Mouse (Mus musculus) hindbrain, embryonic 13.5 days (tissue): Measurements from ENCODE around the gene Rab3gap1. TPM values are rescaled to one million over a fixed set of nuclear protein-coding genes. Genes with fewer than 3 reads are reported as not detected.

Experiments
- ATAC-seq: fragments of 200-750 bp; cut with Nextera tagmentation; 2 replicates; pipeline ENCODE4 v1.8.0; 2017; ENCODE audit warnings: moderate TSS enrichment; ENCODE audit not compliant: low FRiP score
- H3K27ac ChIP-seq: fragments of 300-500 bp; sonication (generic); 2 replicates; pipeline ENCODE4 v1.5.1; 2015; ENCODE audit warnings: inconsistent platforms, mild to moderate bottlenecking, moderate library complexity
- H3K27me3 ChIP-seq: fragments of 300-500 bp; sonication (generic); 2 replicates; pipeline ENCODE4 v1.6.1; 2015; ENCODE audit warnings: mild to moderate bottlenecking, inconsistent platforms
- H3K36me3 ChIP-seq: fragments of 300-500 bp; sonication (generic); 2 replicates; pipeline ENCODE4 v1.6.1; 2015; ENCODE audit warnings: mild to moderate bottlenecking, inconsistent platforms
- H3K4me1 ChIP-seq: fragments of 300-500 bp; sonication (generic); replicated peaks from 2 replicates; pipeline ENCODE4 v1.6.1; 2015; ENCODE audit warnings: inconsistent platforms
- H3K4me2 ChIP-seq: fragments of 300-500 bp; sonication (generic); 2 replicates; pipeline ENCODE4 v1.6.1; 2015; ENCODE audit warnings: inconsistent platforms, mild to moderate bottlenecking, moderate library complexity
- H3K4me3 ChIP-seq: fragments of 300-500 bp; sonication (generic); 2 replicates; pipeline ENCODE4 v1.5.1; 2015; ENCODE audit warnings: mild to moderate bottlenecking, inconsistent platforms
- H3K9ac ChIP-seq: fragments of 300-500 bp; sonication (generic); 2 replicates; pipeline ENCODE4 v1.6.1; 2015; ENCODE audit warnings: mild to moderate bottlenecking, inconsistent platforms
- H3K9me3 ChIP-seq: fragments of 300-500 bp; sonication (generic); 2 replicates; pipeline ENCODE4 v1.6.1; 2016; ENCODE audit warnings: inconsistent platforms
- WGBS: fragments of 180-500 bp; shearing (Covaris S2); methylation state at CpG from one replicate; pipeline ENCODE4 v1.1.7; 2015; 5-methylcytosine and 5-hydroxymethylcytosine counted together
- polyA plus RNA-seq: library from polyadenylated mRNA; unstranded; fragments of >200 nt; fragmentation: Nextera tagmentation; extraction: Ambion mirVana; gene quantifications from 2 replicates; pipeline ENCODE4 v1.2.1, GENCODE M21; 2015

The Rab3gap1 gene
- 20.7 and 21.2 TPM in 2 replicates for polyA plus RNA-seq

DNA sequence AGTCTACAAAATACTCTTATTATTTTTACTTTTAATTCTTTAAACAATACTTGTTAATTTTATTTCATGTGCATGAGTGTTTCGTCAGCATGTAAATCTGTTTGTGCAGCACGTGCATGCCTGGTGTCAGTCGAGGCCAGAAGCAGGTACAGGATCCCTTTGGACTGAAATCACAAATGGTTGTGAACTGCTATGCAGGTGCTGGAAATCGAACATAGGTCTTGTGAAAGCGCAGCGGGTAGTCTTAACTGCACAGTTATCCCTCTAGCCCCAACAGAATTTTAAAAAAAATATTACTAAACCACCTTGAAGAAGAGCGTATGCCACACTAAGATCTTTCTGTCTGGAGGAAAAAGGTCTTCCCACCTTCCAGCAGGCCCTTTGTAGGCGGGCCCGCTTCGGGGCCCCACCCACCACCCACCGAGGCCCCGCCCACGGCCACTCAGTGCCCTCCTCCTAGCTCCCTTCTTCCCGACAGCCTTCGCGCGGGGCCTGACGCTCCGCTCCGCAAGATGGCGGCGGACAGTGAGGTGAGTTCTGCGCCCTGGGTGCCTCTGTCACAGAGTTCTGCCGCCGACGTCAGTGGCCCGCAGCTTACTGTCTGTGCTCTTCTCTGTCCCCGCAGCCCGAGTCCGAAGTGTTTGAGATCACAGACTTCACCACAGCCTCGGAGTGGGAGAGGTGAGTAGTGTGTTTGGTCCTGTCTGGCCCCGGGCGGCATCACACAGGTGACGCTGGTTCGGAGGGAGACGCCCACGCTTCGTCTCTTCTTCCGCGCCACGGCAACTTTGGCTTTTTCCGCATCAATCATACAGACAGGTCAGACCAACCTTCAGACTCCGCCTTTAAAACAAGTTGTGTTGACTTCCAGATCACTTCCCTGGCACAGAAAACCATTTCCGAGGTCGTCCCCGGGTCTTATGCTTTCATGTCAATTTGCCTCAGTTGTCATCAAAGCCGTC lies at the start of gene Rab3gap1:
Rab3gap1 (plus strand) TSS at position 474 of the 962 bp plus-strand sequence.
- peaks cover 10% of the 10 kb centered on the region for H3K4me1 ChIP-seq

DNA sequence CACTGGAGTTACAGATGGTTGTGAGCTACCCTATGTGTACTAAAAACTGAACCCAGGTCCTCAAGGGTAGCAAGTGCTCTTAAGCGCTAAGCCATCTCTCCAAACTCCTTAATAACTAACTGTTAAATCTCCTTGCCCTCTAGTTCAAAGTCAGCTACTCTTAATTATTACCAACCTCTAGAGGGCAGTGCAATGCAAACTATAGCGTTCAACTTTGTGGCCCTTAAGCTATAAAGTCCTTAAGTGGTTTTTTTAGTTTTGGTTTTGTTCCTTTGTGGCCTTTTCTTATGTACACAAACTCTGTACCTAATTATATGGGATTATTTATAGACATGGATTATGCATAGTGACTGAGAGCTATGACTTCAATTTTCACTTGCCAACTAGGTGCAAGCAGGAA lies 41.2 kb upstream of the Rab3gap1 start:
- Histone ChIP-seq H3K9ac (no peak overlapping the region), H3K9me3 (no peaks in the 10 kb centered on the region), H3K4me3 (no peak overlapping the region), H3K4me2 (no peak overlapping the region), H3K4me1 (no peaks in the 10 kb centered on the region), H3K27me3 (no peaks in the 10 kb centered on the region), H3K27ac (no peak overlapping the region), H3K36me3 (no peaks in the 10 kb centered on the region)
- no peak for ATAC-seq
- 29% methylated on average over 2 of the region's 2 CpGs for WGBS

More for the DNA sequence above, at the start of gene Rab3gap1:
- Histone ChIP-seq H3K4me3 (peak within 1 kb of the TSS; percentile 71), H3K36me3 (peaks cover 17% of the 10 kb centered on the region), H3K9me3 (no peaks in the 10 kb centered on the region), H3K27me3 (no peaks in the 10 kb centered on the region), H3K9ac (peak within 1 kb of the TSS; percentile 79), H3K27ac (peak within 1 kb of the TSS; percentile 88), H3K4me2 (peak within 1 kb of the TSS; percentile 70)
- WGBS, result 11% methylated on average over 47 of the region's 47 CpGs
- ATAC-seq, result peak; percentile 98

DNA sequence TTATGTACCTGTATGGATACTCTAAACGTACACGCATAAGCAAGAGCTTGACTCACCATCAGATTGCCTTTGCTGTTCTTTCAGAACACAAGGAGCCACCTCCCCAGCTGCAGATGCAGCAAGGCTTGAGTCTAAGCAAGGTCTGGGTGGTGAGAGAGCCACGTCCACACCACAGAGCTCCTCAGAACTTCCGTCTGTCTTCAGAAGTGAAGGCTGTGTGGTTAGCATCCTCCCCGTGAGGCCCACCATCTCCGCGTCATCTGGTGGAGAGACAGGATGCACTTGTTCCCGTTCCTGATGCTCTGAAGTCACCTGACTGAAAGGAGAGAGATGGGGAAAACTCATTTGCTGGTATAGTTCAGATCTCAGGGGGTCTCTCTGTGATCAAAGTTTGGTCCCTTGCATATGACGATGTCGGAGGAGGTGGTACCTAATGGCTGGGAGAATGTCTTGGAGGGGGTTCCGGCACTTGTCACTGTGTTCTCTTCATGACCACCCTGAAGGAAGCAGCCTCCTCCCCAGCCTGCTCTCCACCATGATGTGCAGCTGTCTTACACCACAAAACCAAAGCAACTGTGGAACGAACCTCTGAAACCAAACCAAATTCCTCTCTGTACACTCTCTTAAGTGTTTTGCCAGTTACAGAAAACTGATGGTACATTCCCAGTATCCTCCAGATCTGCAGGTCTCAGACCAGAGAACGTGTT lies 38.2 kb upstream of the Rab3gap1 start:
- WGBS, result 91% methylated on average over 13 of the region's 13 CpGs
- ATAC-seq, result no peak
- H3K36me3 ChIP-seq, result no peaks in the 10 kb centered on the region
- no peaks in the 10 kb centered on the region for H3K4me1 ChIP-seq
- H3K9ac ChIP-seq, result no peak overlapping the region
- H3K27me3 ChIP-seq, result no peaks in the 10 kb centered on the region
- H3K27ac ChIP-seq, result no peak overlapping the region
- no peaks in the 10 kb centered on the region for H3K9me3 ChIP-seq
- H3K4me2 ChIP-seq, result no peak overlapping the region
- no peak overlapping the region for H3K4me3 ChIP-seq

DNA sequence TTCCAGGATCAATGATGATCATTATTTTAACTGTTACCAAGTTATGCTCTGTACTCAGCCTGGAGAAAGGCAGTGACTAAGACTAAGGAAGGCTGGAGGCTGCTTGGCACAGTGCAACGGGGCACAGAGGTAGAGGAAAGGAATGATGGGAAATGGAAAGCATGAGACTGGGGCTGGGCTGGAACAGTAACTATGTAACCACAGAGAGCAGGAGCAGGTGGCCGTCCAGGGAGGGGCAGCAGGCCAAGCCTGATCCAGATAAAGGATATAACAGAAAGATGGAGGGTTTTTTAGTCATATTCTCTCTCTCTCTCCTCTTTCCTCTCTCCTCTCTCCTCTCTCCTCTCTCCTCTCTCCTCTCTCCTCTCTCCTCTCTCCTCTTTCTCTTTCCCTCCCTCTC lies 34.9 kb upstream of the Rab3gap1 start:
- H3K9ac ChIP-seq, result no peak overlapping the region
- ATAC-seq, result no peak
- no peak overlapping the region for H3K4me3 ChIP-seq
- H3K27ac ChIP-seq, result no peak overlapping the region
- no peak overlapping the region for H3K4me2 ChIP-seq
- H3K27me3 ChIP-seq, result no peaks in the 10 kb centered on the region
- no peaks in the 10 kb centered on the region for H3K36me3 ChIP-seq
- H3K4me1 ChIP-seq, result no peaks in the 10 kb centered on the region
- WGBS, result 72% methylated on average over 2 of the region's 2 CpGs
- no peaks in the 10 kb centered on the region for H3K9me3 ChIP-seq

DNA sequence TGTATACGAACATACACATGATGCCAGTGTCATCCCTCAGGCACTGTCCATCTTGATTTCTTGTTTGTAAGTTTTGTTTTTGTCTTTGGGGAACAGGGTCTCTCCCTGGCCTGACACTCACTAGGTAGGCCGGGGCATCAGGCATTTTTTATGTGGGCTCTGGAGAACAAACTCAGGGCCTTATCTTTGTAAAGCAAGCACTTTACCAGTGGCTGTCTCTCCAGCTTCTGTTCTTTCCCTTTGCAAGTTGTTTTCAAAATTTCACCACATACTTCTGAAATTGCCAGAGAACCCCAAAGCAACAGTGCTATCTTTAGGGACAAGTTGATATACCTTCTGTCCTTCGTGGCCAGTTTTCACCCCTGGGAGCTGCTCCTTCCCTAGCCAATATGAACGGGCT lies 34.4 kb upstream of the Rab3gap1 start:
- no peak for ATAC-seq
- Histone ChIP-seq H3K4me1 (no peaks in the 10 kb centered on the region), H3K9ac (no peak overlapping the region), H3K27me3 (no peaks in the 10 kb centered on the region), H3K27ac (no peak overlapping the region), H3K36me3 (no peaks in the 10 kb centered on the region), H3K4me2 (no peak overlapping the region), H3K9me3 (no peaks in the 10 kb centered on the region), H3K4me3 (no peak overlapping the region)
- 76% methylated on average over 4 of the region's 4 CpGs for WGBS

DNA sequence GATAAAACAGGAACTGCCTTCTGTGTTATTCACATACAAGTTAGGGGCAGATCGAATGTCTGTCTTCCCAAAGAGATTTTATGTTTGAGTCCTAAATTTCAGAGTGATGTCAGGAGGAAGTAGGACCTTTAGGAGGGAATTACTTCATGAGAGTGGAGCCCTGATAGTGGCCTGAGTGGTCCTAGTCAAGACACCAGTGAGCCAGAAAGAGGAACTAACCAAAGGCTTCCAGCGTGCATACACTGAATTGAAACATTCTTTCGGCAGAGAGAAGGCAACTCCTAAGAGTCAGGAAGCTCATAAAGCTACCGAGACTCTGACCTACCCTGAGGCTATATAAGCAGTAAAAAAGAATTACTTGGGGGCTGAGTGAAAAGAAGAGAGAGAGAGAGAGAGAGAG lies 32.0 kb upstream of the Rab3gap1 start:
- H3K4me1 ChIP-seq, result no peaks in the 10 kb centered on the region
- WGBS, result 78% methylated on average over 4 of the region's 4 CpGs
- no peak overlapping the region for H3K27ac ChIP-seq
- H3K4me3 ChIP-seq, result no peak overlapping the region
- no peaks in the 10 kb centered on the region for H3K9me3 ChIP-seq
- H3K27me3 ChIP-seq, result no peaks in the 10 kb centered on the region
- no peak for ATAC-seq
- H3K36me3 ChIP-seq, result no peaks in the 10 kb centered on the region
- H3K9ac ChIP-seq, result no peak overlapping the region
- H3K4me2 ChIP-seq, result no peak overlapping the region

DNA sequence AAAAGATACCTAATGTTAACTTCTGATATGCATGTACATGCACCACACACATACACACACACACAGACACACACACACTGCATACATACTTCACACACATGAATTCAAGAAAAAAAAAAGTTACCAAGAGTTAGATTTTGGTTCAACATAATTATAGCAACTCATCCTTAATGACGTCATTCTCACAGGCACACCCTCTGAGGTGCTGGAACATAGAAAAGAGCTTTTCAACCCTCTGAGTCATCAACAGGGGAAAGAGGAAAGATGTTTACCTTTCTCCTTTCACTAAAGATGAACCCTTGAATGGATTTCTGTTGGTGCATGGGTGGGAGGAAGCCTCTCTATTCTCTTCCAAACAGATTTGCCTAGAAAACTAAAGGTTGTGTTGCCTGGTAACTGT lies 30.0 kb upstream of the Rab3gap1 start:
- no peak overlapping the region for H3K9ac ChIP-seq
- ATAC-seq, result no peak
- no peaks in the 10 kb centered on the region for H3K4me1 ChIP-seq
- WGBS, result 66% methylated on average over 1 of the region's 1 CpGs
- no peak overlapping the region for H3K4me3 ChIP-seq
- no peaks in the 10 kb centered on the region for H3K36me3 ChIP-seq
- H3K4me2 ChIP-seq, result no peak overlapping the region
- H3K9me3 ChIP-seq, result no peaks in the 10 kb centered on the region
- H3K27me3 ChIP-seq, result no peaks in the 10 kb centered on the region
- H3K27ac ChIP-seq, result no peak overlapping the region

DNA sequence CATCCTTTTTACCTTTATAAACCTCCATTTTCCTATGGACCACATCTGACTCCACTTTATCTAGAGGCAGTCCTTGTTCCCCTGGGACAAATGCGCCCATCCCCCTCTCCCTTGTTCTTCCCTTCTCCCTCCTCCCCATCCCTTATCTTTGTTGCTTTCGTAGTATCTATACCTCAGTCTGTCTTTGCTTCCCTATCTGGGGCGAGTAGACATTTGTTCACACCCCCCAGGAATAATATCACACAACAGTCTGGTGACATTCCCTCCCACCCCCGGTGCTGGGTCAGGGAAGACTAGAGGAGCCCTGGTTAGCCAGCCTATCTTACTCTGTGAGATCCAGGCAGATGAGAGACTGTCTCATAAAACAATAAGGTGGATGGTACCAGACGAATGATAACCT lies 23.1 kb upstream of the Rab3gap1 start:
- no peak overlapping the region for H3K4me2 ChIP-seq
- no peaks in the 10 kb centered on the region for H3K4me1 ChIP-seq
- H3K27ac ChIP-seq, result no peak overlapping the region
- H3K9me3 ChIP-seq, result no peaks in the 10 kb centered on the region
- no peaks in the 10 kb centered on the region for H3K27me3 ChIP-seq
- no peak overlapping the region for H3K9ac ChIP-seq
- WGBS, result 83% methylated on average over 5 of the region's 5 CpGs
- H3K36me3 ChIP-seq, result no peaks in the 10 kb centered on the region
- no peak for ATAC-seq
- no peak overlapping the region for H3K4me3 ChIP-seq

DNA sequence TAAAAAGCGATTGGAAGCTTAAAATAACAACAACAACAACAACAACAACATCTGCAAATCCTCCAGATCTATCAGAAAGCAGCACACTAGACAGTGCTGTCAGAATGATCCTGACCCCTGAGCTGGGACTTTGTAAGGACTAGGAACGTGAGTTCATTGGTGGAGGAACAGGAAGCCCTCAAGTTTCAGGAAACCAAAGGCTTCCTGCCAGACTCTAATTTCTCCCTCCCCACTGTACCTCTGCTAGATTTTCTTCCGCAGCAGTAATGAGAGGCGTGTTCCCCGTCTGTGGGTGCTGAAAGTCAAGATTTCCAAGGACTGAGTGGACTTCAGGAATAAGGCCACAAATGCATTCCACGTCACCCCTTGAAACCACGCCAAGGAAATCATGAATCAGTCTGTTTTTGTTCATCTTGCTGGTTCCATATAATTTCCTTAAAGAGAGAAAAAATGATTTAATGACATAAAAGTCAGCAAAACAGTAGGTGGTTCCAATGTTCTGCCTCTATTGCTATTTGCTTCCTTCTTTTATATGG lies 18.4 kb upstream of the Rab3gap1 start:
- Histone ChIP-seq H3K9me3 (0 out of 2 replicates have a peak, but pooled peaks cover 12% of the 10 kb centered on the region), H3K4me3 (no peak overlapping the region), H3K9ac (no peak overlapping the region), H3K4me1 (no peaks in the 10 kb centered on the region), H3K27me3 (no peaks in the 10 kb centered on the region), H3K4me2 (no peak overlapping the region), H3K27ac (no peak overlapping the region), H3K36me3 (no peaks in the 10 kb centered on the region; the same call in 1 of the 2 replicates)
- 79% methylated on average over 7 of the region's 7 CpGs for WGBS
- ATAC-seq, result no peak

DNA sequence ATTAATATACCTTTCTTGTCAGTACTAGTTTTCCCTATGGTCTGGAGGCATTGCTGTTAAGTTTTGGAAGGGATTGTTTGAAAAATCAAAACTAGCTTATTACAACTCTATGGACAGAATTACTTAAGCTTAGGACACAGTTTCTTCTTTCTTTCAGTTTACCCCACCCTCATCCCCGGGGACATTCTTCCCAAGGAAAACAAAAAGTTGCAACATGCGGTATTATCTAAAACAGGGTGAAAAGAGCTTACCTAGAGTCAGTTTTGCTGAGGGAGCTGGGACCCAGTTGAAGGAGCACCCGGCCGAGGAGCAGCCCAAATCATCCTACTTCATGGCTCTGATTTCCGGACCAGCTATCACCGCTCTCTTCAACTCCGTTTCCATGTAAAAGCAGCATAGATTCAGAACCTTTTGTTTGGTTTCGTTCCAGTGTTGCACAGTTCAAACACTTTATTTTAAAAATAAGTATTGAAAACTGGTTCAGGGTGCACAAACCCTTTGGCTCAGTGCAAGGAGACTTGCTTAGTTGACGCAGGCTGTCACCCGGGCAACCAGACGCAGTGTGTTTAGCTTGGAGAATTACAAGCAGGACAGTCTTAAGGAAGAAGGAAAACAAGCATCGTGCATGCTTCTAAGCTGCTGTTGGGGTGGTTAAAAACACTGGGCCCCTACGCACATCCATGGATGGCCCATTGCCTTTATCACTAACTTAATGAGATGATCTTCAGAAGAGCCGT lies 13.9 kb upstream of the Rab3gap1 start, which contains the start of gene Map3k19:
Map3k19 (minus strand) TSS at position 546 of the 737 bp plus-strand sequence.
- Histone ChIP-seq H3K9me3 (0 out of 2 replicates have a peak, but pooled peaks cover 12% of the 10 kb centered on the region), H3K4me2 (no peak within 1 kb of the TSS), H3K27ac (no peak within 1 kb of the TSS), H3K27me3 (no peaks in the 10 kb centered on the region), H3K36me3 (no peaks in the 10 kb centered on the region; the same call in 1 of the 2 replicates), H3K9ac (no peak within 1 kb of the TSS), H3K4me3 (no peak within 1 kb of the TSS), H3K4me1 (no peaks in the 10 kb centered on the region)
- 72% methylated on average over 14 of the region's 14 CpGs for WGBS
- no peak for ATAC-seq

DNA sequence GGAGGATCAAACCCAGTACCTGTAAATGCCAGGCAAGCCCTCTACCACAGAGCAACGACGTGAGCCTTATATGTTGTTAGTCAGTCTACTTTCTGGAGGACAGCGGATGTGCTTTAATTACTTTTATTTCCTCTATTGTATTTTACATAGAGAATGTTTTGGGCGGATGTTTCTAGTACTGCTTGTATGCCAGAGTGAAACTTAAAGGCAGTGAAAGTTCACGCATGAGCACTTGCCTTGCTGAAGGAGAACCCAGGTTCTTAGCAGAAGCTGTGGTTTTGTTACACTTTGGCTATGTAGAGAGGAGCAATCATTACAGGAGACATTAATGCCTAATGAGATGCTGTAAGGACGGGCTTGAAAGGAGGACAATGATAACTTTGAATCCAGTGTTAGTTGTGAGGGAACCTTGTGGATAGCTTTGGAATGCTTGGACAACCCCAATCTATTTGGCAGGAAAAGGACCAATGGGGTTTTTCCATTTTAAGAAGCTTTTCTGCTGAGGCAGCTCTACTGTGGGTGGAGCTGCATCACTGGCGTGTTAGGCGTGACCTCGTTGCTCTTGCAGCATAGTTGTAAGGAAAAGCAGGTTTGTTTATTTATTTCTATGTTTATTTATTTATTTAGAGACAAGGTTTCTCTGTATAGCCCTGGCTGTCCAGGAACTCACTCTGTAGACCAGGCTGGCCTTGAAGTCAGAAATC lies 9.5 kb upstream of the Rab3gap1 start:
- H3K4me2 ChIP-seq, result no peak overlapping the region
- ATAC-seq, result no peak

More for the DNA sequence above, 9.5 kb upstream of the Rab3gap1 start:
- 89% methylated on average over 9 of the region's 9 CpGs for whole genome bisulfite sequencing
- Histone ChIP-seq H3K36me3 (no peaks in the 10 kb centered on the region), H3K27me3 (no peaks in the 10 kb centered on the region), H3K4me3 (no peak overlapping the region), H3K27ac (no peak overlapping the region), H3K9me3 (no peaks in the 10 kb centered on the region), H3K9ac (no peak overlapping the region), H3K4me1 (no peaks in the 10 kb centered on the region)
